ENCODE assay signal across 9 mouse cellular contexts in the genomic region with DNA sequence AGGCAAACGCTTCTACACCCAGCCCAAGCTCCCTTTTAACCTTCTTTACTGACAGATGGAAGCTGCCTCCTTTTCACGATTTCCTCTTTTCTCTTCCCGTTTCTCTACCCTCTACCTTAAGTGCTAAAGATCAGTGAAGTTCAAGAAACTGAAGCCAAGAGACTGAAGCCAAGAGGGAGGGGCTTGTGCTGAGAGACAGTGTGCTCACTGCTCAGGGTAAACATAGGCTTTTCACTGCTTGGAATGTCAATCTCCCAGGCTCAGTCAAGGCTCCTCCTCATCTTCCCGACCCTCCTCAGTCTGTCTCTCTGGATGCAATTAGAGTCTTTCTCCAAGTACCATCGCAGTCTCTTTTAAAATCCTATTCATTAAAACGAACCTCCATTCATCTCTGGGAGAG. TPM values are rescaled to one million over a fixed set of nuclear protein-coding genes. Genes with fewer than 3 reads are reported as not detected.
DNase-seq lines count a peak whose midpoint lies in the region; ATAC-seq lines count a peak whose summit lies in the region.
"Had no signal": no experiment of that assay in that cellular context is flagged by ENCODE, and none has a peak within 500 bp of the region (broad histone marks: within the 10 kb centered on the region; RNA-seq: fewer than 3 reads in every experiment).

No protein-coding gene starts in this region.

- H3K4me1 ChIP-seq in intestine, embryonic 15.5 days (replicated peaks), result 0 out of 2 replicates have a peak, but pooled peaks cover 5% of the 10 kb centered on the region
- H3K4me1 ChIP-seq in midbrain, embryonic 10.5 days, result peaks cover 17% of the 10 kb centered on the region

- H3K36me3 ChIP-seq in intestine, embryonic 15.5 days, result no peaks in the 10 kb centered on the region
- H3K36me3 ChIP-seq in midbrain, embryonic 10.5 days, result no peaks in the 10 kb centered on the region

- WGBS in intestine, embryonic 15.5 days, result 5% methylated on average over 6 of the region's 6 CpGs
- whole genome bisulfite sequencing in midbrain, embryonic 10.5 days, result 6% methylated on average over 6 of the region's 6 CpGs

- H3K4me2 ChIP-seq in intestine, embryonic 15.5 days (replicated peaks), result peak overlapping the region; percentile 49

- peak; percentile 95 for ATAC-seq in common myeloid progenitor, adult 5-6 weeks (replicated peaks; ENCODE audit: low read depth, poor library complexity, severe bottlenecking)
- peak; percentile 61 for ATAC-seq in intestine, embryonic 15.5 days
- no peak for ATAC-seq in activated CD4-positive, CD25-positive, alpha-beta regulatory T cell, adult 4 months

- H3K9me3 ChIP-seq in intestine, embryonic 15.5 days, result no peaks in the 10 kb centered on the region
- H3K9me3 ChIP-seq in midbrain, embryonic 10.5 days (replicated peaks), result no peaks in the 10 kb centered on the region

- no peak overlapping the region for H3K4me3 ChIP-seq in intestine, embryonic 15.5 days (replicated peaks)
- peak overlapping the region; percentile 28 for H3K4me3 ChIP-seq in midbrain, embryonic 10.5 days

- H3K27me3 ChIP-seq in intestine, embryonic 15.5 days (replicated peaks), result no peaks in the 10 kb centered on the region
- no peaks in the 10 kb centered on the region for H3K27me3 ChIP-seq in midbrain, embryonic 10.5 days (ENCODE audit: low read depth, poor library complexity, severe bottlenecking)

- H3K9ac ChIP-seq in intestine, embryonic 15.5 days, result no peak overlapping the region
- H3K9ac ChIP-seq: liver, embryonic 14.5 days had no signal

- H3K27ac ChIP-seq in intestine, embryonic 15.5 days, result no peak overlapping the region
- 0 out of 2 replicates have a peak overlapping the region, but pooled peaks have one; percentile 33 for H3K27ac ChIP-seq in midbrain, embryonic 10.5 days (replicated peaks)
- H3K27ac ChIP-seq: liver, embryonic 14.5 days had no signal

- peak; percentile 14 for DNase-seq in adrenal gland, postnatal 10 days
- no peak for DNase-seq in adrenal gland, postnatal 4 days (ENCODE audit: low spot score in 2 of 2)
- DNase-seq in midbrain, embryonic 10.5 days (ENCODE audit: low spot score), result no peak
- DNase-seq in right cerebral cortex, adult 18-20 months, result no peak
- no peak for DNase-seq in c-Kit-positive CD71-positive TER-119-positive erythroid progenitor cells, embryonic 14.5 days (ENCODE audit: low spot score)

RNA-seq across cellular contexts. Expression of a gene that starts 55.6 kb away (rescaled TPM):
- total RNA-seq in adrenal gland, postnatal 10 days (2021), result 1 to 10 TPM in 1 of 2 experiments, under 1 TPM in 1; 0.39 to 2.6 TPM
- 1 to 10 TPM in 1 of 2 experiments, under 1 TPM in 1; 0.67 to 2.1 TPM for total RNA-seq in adrenal gland, postnatal 4 days (2021)
- not detected in 2 replicates for total RNA-seq in common myeloid progenitor, adult 5-6 weeks (2017)
- 0.29 and 0.57 TPM in 2 replicates for polyA plus RNA-seq in intestine, embryonic 15.5 days (2015; fragmentation: Nextera tagmentation; extraction: Ambion mirVana)
- 1.3 and 1.7 TPM in 2 replicates for polyA plus RNA-seq in midbrain, embryonic 10.5 days (2016; fragmentation: Nextera tagmentation; extraction: Ambion mirVana)
- polyA plus RNA-seq in activated CD4-positive, CD25-positive, alpha-beta regulatory T cell, adult 4 months (2017; shearing (Covaris generic)), result not detected
